Mouse (Mus musculus) heart, postnatal 4 days (tissue): Measurements from ENCODE around the gene Lpcat3. TPM values are rescaled to one million over a fixed set of nuclear protein-coding genes. Genes with fewer than 3 reads are reported as not detected.
"Not testable (repeated sequence)": the region's sequence is repeated elsewhere in the genome, so short reads cannot be mapped to it uniquely, and the experiment has no call there.

Experiments used
- DNase-seq: peaks from one replicate; pipeline ENCODE4 v3.0.0; 2021
- total RNA-seq, 2 experiments: library from RNA; stranded (reverse); gene quantifications; 2 replicates each; pipeline ENCODE4 v1.2.3; 2021

The Lpcat3 gene
- total RNA-seq, 2 experiments from 2014 or later = 53.5 to 55.8 TPM

DNA sequence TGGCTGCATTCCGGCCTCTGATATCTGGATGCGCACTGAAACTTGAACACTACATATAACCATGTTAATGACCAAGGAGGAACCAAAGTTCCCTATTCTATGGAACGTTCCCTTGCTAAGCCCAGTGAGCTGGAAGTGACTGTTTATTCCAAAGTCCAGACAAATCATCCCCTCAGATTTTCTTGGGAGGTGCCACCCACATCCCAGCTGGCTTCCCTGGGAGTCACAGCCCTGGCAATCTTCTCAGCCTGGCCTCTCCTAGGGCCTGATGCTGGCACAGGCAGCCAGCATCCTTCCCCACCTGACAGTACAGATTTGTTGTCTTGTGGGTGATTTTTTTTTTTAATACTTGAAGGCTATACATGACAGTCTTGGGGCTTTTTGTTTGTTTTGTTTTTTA lies 16.7 kb downstream of the Lpcat3 start:
- no peak for DNase-seq

GRCm38 (mm10) chr6:124682291-124682690 lies 19.5 kb downstream of the Lpcat3 start:
- not testable (repeated sequence) for DNase-seq

- DNase-seq = no peak
Measured at GRCm38 (mm10) chr6:124683591-124684417, 21.0 kb downstream of the Lpcat3 start.

- DNase-seq = no peak
Measured at GRCm38 (mm10) chr6:124685606-124686386, 23.0 kb downstream of the Lpcat3 start.

DNA sequence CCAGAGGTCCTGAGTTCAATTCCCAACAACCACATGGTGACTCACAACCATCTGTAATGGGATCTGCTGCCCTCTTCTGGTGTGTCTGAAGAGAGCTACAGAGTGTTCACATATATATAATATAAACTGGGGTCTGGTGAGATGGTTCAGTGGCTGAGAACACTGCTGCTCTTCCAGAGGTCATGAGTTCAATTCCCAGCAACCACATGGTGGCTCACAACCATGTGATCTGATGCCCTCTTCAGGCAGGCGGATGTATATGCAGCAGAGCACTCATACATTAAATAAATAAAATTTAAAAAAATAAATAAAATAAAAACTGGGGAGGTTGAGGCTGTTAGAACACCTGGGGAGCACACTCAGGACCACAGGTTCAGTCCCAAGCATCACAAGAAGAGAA lies 23.8 kb downstream of the Lpcat3 start:
- DNase-seq = not testable (repeated sequence)

GRCm38 (mm10) chr6:124688151-124688758 lies 25.4 kb downstream of the Lpcat3 start:
- no peak for DNase-seq

- DNase-seq = no peak
Measured at GRCm38 (mm10) chr6:124689011-124689410, 26.2 kb downstream of the Lpcat3 start.

DNA sequence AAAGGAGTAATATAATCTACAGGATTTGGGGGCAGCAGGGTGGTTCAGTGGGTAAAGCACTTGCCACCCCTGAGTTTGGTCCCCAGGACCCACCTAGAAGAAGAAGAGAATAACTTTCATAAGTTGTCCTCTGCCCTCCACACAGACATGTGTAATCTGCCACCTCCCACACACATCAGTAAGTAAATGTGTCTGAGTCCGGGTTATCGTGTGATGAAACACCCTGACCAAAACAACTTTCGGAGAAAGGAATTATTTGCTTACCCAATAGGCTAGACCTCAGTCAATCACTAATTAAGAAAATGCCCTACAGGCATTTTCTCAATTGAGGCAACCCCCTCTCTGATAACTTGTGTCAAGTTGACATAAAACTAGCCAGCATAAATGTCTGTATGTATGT lies 27.7 kb downstream of the Lpcat3 start:
- DNase-seq = no peak

DNA sequence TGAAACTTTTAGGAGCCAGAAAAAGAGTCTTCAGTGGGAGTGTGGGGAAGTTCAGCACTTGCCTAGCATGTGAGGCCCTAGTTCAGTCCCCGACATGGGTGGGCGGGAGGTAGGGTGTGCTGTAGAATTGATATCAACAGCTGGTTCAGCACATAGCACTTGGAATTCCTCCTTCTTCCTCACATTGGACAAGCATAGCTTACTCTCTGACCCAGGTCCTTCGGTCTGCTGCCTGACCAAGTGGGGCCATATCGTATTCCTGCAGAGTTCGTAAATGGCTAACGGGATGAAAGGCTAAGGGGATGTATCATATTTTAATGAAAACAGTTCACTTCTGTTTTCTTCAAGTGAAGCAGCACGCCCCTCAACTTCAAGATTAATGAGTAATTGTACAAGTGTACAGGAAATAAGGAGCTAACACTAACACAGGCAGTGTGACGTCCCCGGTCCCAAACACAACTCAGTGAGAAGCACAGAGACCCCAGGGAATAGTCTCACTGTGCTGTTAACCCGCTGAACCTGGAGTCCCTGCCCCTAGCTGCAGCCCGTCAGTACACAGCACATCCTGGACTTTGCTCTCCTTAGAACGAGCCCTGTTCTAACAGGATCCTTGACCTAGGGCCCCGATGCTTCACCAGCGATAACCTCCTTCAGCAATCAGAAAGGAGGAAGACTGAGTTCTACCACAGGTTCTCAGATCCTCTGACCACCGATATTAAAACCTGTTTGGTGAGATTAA lies 30.6 kb downstream of the Lpcat3 start:
- no peak for DNase-seq

GRCm38 (mm10) chr6:124694166-124694955 lies 31.5 kb downstream of the Lpcat3 start:
- peak; percentile 89 for DNase-seq

DNA sequence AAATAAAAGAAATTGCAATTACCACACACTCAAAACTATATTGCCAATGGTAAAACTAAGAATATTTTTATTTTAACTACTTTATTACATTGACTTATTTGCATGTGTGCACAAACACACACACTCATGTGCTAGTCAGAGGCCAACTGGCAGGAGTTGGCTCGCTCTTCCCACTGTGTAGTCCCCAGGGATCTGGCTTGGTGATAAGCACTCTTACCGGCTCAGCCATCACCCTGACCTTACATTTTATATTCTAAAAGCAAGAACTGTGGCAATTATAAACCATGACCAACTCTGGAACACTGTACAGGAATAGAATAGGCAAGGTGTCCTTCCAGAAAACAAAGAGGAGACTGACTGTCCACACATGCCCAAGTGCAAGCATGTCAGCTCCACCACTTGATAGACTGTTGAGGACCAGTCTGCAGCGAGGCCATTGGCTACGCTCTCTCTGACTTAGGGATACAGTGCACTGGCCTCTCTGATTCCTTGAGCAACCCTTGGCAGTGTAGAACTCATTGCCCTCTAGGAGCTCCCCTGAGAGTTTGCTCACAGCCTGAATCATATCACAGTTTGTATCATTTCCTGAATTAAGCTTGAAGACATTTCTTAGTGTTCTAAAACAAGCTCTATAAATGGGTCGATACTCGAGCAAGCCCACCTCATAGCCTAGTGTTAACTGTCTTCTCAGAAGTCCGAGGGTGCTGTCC lies 33.8 kb downstream of the Lpcat3 start:
- no peak for DNase-seq

DNA sequence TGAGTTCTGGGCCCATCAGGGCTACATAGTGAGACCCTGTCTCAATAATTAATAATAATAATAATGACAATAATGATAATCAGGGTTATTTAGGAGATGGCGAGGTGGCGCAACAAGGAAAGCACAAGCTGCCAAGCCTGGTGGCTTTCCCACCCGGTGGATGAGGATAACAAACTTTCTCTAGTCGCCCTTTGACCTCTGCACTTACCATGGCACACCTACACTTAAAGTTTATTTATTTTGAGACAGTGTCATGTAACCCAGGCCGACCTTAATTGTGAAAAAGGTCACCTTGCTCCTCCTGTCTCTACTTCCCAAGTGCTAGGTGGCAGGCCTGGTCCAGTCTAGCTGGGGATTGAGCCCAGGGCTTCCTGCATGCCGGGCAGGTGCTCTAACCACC lies 35.9 kb downstream of the Lpcat3 start:
- DNase-seq = no peak

GRCm38 (mm10) chr6:124699366-124699765 lies 36.5 kb downstream of the Lpcat3 start:
- no peak for DNase-seq

DNA sequence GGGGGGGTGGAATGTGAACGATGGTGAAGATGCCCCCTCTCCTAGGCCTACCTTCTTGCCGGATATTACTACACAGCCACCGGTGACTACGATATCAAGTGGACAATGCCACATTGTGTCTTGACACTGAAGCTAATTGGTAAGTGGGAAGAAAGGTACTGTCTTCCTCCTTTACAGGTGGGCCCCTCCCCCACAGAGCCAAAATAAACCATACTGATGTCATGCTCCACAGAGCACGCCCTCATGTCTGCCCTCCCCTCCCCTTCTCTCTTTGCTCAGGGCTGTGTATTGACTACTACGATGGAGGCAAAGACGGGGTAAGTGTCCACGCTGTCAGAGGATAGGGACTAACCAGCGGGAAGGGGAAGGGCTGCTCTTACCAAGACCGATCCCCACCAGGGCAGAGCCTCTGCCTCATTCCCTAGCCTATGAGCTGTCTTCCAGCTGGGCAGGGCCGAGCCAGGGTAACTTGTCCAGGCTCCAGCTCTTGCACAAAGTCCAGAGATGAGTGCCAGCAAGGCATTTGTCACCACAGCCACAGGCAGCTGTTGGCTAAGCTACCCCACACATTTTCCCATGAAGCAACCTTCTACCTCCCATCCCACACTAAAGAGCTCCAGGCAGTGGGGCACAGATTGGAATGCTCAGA lies 37.3 kb downstream of the Lpcat3 start:
- peak; percentile 63 for DNase-seq

GRCm38 (mm10) chr6:124701338-124701737 lies 38.5 kb downstream of the Lpcat3 start:
- DNase-seq = no peak

DNA sequence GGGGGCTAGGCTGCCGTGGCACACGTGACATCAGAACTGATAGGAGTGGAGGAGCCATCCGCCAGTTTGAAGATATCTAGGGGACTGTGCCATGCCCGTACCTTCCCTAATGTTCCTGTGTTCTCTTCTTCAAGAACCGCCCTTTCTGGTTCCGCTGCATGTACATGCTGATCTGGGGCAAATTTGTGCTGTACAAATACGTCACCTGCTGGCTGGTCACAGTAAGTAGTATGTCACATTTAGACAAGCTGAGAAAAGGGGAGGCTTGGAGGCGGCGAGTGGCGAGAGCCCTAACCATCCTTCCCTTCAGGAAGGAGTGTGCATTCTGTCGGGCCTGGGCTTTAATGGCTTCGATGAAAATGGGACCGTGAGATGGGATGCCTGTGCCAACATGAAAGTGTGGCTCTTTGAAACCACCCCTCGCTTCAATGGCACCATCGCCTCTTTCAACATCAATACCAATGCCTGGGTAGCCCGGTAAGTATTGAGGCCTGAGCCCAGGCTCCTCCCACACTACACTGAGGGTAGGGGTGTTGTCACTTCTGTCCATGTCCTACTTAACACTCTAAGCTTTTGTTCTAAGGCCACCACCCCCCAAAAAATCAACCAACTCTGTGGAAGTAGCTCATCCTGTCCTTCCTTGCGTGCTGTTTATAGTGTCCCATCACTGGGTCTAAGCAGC lies 39.4 kb downstream of the Lpcat3 start:
- DNase-seq = no peak

GRCm38 (mm10) chr6:124702784-124703103 lies 39.9 kb downstream of the Lpcat3 start:
- peak; percentile 81 for DNase-seq

DNA sequence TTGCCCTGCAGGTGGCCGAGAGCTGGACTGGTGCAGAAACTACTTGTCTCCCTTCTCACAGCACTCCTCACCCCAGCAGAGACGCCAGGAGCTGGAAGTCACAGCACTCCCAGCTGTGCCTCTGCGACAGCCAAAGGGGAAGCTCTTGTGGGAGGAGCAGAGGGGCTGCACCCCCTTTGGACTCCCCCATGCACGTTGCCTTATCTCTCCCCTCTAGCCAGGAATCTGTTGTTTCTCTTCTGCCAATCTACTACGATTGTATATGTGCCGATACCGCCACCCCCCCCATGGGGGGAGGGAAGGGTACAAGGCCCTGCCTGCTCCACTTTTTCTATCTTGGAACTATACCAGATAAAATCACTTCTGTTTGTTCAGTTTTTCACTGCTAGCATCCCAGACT lies 41.0 kb downstream of the Lpcat3 start:
- no peak for DNase-seq

DNA sequence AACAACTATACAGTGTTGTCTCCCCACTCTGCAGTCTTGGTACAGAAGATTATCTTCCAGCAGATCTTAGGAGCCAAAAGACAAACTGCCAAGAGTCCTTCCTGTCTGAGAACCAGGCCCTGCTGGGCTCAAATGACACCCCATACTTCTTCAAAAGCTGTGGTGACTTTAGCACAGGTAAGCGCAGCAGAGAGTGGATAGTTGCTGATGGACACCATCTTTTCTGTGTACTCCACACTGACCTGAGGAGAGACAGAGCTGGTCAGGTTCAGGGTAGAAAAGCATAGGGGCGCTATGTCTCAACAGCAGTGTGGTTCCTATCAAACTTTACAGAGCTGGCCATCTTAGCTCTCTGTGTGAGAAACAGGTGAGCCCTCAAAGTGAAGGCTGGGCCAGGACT lies 41.6 kb downstream of the Lpcat3 start:
- no peak for DNase-seq

DNA sequence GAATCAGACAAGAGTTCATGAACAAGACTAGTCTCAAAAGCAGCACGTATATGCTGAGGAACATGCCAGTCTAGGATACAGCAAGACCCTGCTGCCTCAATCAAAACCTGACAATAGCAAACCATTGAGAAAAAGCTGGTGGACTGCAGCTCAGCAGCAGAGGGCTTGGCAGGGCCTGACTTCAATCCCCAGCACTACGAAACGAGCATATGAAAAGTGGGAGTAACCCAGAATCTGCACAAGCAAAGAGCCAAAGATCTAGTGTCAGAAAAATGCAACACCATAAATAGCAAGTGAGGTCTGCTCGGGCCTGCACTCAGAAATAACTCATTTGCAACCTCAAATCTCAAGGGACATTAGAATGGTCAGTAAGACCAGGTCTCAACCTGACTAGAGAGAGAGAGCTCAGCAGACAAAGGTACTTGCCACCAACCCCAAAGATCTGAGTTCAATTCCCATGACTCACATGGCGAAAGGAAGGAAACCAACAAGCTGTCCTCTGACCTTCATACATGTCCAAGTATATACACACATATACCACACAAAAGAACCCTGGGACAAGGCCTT lies 43.3 kb downstream of the Lpcat3 start:
- no peak for DNase-seq
